Mouse (Mus musculus): ENCODE data around the gene Ndel1.

Gene Ndel1

GRCm38 (mm10) chr11:68892233-68892832 is 20.7 kb upstream of the Ndel1 start:
- no peak for DNase-seq (ENCODE audit: low read depth, low spot score)

- DNase-seq (ENCODE audit: low read depth, low spot score): no peak
Measured at GRCm38 (mm10) chr11:68891823-68892222, 20.2 kb upstream of the Ndel1 start.

DNA sequence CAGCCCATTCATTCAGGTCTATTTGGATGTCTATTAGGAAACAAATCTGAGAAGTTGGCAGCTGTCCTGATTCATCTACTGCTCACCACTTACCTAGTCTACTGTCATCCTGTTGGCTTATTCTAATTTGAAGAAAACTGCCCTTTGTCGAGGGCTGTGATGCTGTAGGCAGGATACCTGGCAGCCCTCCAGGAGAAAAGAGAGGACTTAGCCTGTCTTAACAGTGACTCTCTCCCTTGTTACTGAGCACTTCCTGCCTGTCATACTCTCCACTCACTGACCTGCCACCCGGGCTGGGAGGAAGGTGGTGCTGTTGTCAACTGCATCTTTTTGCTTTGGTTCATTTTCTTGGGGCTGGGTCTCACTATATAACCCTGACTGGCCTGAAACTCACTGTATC is 19.0 kb upstream of the Ndel1 start:
- no peak for DNase-seq (ENCODE audit: low read depth, low spot score)

- DNase-seq (ENCODE audit: low read depth, low spot score): no peak
Measured at GRCm38 (mm10) chr11:68888653-68889052, 17.0 kb upstream of the Ndel1 start.

DNA sequence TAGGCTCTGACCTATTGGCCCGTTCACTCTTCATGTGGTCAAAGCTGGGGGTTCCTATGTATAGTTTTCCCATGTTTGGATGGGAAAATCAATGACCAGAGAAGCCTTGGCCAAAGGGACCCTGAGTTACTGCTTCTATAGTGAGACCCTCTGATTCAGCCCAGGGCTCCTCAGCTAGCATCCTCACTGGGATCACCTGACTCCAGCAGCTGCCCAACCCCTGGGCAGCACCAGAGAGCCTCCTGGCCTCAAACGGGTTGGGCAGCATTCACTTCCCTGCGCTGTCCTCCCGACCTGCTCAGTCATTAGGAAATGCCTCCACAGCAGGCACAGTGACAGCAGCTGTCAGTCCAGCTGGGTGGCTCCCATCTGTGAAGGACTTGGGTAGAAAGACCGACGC is 16.6 kb upstream of the Ndel1 start, which contains the start of gene Rnf222:
Rnf222 (plus strand) TSS at position 301 of the 400 bp plus-strand sequence.
- DNase-seq (ENCODE audit: low read depth, low spot score): no peak

- no peak for DNase-seq (ENCODE audit: low read depth, low spot score)
Measured at GRCm38 (mm10) chr11:68886091-68886490, 14.4 kb upstream of the Ndel1 start.

GRCm38 (mm10) chr11:68884368-68884767 is 12.7 kb upstream of the Ndel1 start:
- DNase-seq (ENCODE audit: low read depth, low spot score): no peak

DNA sequence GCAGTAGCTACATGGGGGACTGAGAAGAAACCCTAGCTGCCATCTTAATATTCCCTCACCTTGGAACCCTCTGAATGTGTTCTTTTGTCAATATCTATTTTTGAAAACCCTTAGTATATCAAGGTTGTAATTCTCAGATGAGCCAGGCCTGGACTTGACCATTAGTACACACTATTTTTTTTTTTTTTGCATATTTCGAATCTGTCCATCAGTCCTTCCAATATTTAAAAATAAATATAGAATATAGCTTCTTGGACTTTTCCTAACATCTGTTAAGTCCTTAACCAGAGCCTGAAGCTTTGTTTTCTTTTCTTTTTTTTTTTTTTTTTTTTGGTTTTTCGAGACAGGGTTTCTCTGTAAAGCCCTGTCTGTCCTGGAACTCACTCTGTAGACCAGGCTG is 12.2 kb upstream of the Ndel1 start:
- DNase-seq (ENCODE audit: low read depth, low spot score): no peak

DNA sequence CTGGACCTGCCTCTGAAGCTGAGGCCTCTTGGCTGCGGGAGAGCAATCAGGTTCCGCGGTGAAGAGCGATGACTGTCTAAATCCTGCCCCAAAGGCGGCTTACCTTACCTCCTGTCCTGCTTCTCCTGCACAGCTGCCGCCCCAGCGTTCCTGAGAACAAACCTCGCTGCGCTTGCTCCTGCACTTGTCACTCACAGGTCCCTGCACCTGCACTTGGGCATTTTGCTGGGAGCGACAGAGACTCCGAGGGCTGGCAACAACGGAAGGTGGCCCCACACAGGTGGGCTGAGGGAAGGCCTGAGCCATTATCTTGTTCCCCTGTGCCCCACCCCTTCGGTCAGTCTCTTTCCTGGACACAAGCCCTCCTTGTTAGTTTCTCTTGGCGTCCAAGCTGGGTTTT is 10.4 kb upstream of the Ndel1 start:
- no peak for DNase-seq (ENCODE audit: low read depth, low spot score)

- no peak for DNase-seq (ENCODE audit: low read depth, low spot score)
Measured at GRCm38 (mm10) chr11:68878811-68879210, 7.2 kb upstream of the Ndel1 start.

DNA sequence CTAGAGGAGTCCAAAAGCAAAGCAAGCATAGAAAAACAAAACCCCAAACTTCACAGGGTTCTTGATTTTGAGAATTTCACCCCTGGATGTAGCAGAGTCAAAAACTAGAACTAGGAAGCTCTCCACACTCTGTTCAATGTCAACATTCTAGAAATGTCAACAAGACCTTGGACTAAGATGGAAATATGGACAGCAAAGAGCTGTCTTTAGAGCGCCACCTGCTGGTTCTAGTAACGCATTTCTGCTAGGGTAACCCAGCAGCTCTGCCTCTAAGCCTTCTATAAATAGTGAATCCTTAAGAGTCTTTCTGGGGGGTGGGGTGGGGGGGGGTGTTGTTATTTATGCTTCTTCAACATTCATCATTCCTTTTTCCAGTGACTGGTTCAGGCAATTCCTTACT is 3.2 kb upstream of the Ndel1 start:
- DNase-seq (ENCODE audit: low read depth, low spot score): no peak

GRCm38 (mm10) chr11:68871277-68871676 is 381 bp downstream of the Ndel1 start:
- DNase-seq (ENCODE audit: low read depth, low spot score): no peak

- DNase-seq (ENCODE audit: low read depth, low spot score): no peak
Measured at GRCm38 (mm10) chr11:68864544-68865189, 7.0 kb downstream of the Ndel1 start.

GRCm38 (mm10) chr11:68863631-68864091 is 8.0 kb downstream of the Ndel1 start:
- no peak for DNase-seq (ENCODE audit: low read depth, low spot score)

GRCm38 (mm10) chr11:68862260-68862659 is 9.4 kb downstream of the Ndel1 start:
- DNase-seq (ENCODE audit: low read depth, low spot score): no peak

DNA sequence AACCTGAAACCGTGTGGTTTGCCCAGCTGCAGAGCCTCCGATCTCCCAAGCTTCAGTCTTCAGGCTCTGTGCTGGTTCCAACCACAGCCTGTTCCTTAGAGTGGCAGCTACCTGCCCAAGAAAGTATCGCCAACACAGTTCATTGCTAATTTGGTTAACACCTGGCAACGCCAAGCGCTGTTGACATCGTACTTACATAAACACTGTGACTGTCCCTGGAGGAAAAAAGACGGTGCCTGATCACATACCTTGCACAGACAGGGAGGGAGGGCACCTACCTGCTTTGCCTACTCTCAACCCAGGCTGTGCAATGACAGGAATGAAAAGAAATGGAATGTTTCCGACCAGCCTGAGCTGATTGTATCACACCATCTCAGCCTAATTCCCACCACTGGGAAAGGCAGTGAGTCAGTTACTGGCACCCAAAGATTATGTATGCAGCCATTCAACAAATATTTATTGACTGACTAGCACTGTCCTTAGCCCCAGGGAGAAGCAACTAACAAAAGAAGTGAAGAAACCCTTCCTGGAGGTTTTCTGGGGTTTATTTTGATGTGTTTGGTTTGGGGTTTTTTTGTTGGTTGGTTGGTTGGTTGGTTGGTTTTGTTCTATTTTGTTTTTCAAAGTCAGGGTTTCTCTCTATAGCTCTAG is 11.6 kb downstream of the Ndel1 start:
- DNase-seq (ENCODE audit: low read depth, low spot score): no peak

DNA sequence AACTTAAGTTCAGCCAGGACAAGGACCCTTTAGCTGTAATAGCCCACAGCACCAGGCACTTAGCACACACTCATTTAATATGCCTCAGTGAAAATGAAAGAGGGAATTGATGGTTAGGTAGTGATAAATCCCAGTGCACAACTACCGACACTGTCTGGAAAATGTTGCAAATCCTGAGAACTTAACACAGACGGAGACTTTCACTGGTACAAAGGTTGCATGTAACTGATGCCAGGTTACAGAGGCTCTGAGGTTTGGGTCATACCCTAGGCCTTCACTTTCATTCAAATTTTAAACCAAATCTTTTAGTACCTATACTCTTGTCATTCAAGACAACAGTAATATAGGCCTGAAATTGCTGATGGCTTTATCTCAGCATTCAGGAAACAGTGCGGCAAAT is 14.3 kb downstream of the Ndel1 start:
- no peak for DNase-seq (ENCODE audit: low read depth, low spot score)

GRCm38 (mm10) chr11:68854621-68855020 is 17.0 kb downstream of the Ndel1 start:
- DNase-seq (ENCODE audit: low read depth, low spot score): no peak

DNA sequence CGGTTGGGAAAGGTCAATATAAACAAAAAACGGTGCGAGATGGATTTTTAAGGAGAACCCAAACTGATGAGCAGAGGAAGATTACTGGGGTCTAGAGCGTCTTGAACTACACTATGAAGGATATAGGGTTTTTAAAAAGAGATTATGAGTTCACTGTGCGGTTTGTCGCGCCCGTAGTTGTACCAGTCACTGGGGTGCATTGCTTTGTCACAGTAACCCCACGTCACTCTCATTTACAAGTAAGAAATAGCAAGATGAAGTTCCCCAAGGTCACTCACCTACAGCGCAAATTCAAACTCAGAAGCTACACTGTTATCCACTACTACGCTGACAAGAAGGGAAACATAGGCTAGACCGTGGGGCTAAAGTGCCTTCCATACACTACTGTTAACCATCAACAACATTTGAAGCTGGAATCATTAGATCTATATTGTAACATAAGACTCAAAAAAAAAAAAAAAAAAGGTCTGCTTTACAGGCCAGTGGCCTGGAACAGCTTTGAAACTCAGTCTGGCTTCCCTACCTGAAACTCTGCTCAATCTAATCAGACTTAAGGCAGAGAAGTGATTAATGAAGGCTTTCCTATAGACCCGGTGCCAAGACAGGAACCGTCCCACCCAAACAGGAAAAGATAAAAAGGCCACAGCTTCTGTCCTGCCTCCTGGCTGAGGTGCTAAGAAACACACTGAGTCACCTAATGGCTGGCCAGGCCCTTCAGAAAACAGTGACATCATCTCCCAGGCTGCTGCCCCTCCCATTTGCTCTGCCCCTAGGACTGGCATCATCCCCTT is 17.9 kb downstream of the Ndel1 start:
- no peak for DNase-seq (ENCODE audit: low read depth, low spot score)

GRCm38 (mm10) chr11:68852932-68853409 is 18.7 kb downstream of the Ndel1 start:
- peak; percentile 96 for DNase-seq (ENCODE audit: low read depth, low spot score)

DNA sequence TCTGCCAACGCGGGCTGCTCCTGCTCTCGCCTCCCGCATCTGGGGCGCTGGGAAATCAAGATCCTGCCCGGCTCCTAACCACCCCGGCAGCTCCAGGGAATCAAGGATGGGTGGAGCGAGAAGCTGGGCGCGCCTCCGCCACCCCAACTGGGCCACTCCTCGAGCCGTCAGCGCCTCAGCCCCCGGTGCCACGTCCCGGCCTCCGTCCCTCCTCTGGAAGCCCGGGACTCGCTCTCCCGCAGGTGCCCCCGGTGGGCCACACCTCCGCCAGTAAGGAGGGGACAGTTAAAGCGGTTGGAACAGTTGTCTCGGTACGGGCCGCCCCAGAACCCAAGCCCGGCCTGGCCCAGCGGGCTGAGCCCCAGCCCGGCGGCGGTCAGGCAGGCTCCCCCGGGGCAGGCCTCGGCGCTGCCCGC is 19.2 kb downstream of the Ndel1 start:
- DNase-seq (ENCODE audit: low read depth, low spot score): peak; percentile 31

Data from telencephalon, adult 2 months (tissue).